Mouse (Mus musculus) fibroblast of lung, adult 2 months (primary cell): ENCODE measurements around the gene Pde4c.

Experiments
- DNase-seq: peaks from one replicate; pipeline ENCODE4 v3.0.0-alpha.2; 2011; ENCODE audit warnings: low read depth

Pde4c gene

GRCm38 (mm10) chr8:70721601-70722000, 1.9 kb upstream of the Pde4c start:
- DNase-seq, result no peak

GRCm38 (mm10) chr8:70724216-70724615, 696 bp downstream of the Pde4c start:
- no peak for DNase-seq

GRCm38 (mm10) chr8:70725792-70726447, 2.4 kb downstream of the Pde4c start:
- no peak for DNase-seq

DNA sequence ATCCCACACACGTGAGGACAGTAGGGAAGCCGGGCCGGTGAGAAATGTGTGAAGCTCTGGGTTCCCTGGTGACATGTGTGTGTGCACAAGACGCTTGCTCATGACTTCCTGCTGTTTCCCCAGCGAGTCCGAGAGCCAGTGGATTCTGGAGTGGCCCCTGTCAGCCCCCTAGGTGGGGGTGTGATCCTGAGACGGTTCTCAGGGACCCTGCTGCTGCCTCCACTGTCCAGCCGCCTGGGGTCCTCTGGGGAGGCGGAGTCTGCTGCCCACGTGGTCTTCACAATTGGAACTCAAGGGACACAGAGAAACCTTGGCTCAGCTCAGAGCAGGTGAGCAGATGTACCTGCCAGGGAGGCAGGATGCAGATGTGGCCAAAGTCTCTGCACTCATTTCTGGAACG, 3.2 kb downstream of the Pde4c start:
- no peak for DNase-seq

DNA sequence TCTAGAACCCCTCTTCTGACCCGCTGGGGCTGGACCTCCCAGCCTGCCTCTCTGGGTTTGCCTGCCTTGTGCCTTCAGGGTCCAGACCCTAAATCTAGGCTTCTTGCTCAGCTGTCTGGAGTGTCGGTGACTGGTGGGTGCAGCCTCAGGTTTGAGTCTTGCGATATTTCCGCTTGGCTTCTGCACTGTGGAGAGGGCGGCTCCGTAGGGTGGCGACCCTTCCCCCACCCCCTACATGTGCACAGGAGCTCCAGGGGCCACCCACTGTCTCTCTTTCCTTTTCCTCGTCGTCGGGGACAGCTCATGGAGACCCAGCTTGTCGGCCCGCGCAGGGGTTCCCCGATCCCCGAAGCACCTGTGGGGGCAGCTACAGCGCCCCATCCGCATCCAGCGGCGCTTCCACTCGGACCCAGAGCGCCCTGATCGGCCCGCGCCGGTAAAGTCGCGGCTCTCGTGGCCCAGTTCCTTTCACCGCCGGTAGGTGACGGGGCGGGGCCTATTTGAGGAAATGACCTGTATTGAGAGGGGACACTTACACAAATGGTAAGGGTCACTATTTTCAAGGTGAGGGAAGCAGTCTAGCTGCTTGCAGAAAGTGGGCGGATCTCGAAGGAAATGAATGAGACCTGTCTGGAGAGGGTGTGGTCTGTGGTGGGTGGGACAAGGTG, 6.4 kb downstream of the Pde4c start:
- DNase-seq, result no peak

GRCm38 (mm10) chr8:70730956-70731355, 7.4 kb downstream of the Pde4c start:
- no peak for DNase-seq

GRCm38 (mm10) chr8:70737705-70738104, 14.2 kb downstream of the Pde4c start:
- no peak for DNase-seq

DNA sequence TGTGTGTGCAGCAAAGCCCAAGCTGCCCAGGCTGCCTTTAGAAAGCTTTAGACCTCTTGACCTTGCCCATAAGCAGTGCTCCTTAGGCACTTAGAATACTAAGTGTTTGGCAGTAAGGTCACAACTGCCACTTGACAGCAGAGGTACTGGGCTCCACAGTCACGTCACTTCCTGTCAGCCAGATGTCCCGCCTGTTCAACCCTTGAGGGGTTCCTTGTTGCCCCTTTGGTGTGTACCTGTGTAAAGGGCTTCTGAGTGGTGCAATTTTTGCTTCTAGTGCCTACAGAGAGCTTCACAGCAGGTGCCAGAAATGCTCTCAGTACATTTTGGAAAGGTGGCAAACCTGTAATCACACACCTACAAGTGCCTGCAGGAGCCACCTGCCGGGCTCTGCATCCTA, 14.7 kb downstream of the Pde4c start:
- DNase-seq, result no peak

GRCm38 (mm10) chr8:70741661-70742060, 18.1 kb downstream of the Pde4c start:
- DNase-seq, result no peak

GRCm38 (mm10) chr8:70742176-70742575, 18.7 kb downstream of the Pde4c start:
- DNase-seq, result no peak

GRCm38 (mm10) chr8:70742981-70743655, 19.6 kb downstream of the Pde4c start:
- DNase-seq, result no peak

DNA sequence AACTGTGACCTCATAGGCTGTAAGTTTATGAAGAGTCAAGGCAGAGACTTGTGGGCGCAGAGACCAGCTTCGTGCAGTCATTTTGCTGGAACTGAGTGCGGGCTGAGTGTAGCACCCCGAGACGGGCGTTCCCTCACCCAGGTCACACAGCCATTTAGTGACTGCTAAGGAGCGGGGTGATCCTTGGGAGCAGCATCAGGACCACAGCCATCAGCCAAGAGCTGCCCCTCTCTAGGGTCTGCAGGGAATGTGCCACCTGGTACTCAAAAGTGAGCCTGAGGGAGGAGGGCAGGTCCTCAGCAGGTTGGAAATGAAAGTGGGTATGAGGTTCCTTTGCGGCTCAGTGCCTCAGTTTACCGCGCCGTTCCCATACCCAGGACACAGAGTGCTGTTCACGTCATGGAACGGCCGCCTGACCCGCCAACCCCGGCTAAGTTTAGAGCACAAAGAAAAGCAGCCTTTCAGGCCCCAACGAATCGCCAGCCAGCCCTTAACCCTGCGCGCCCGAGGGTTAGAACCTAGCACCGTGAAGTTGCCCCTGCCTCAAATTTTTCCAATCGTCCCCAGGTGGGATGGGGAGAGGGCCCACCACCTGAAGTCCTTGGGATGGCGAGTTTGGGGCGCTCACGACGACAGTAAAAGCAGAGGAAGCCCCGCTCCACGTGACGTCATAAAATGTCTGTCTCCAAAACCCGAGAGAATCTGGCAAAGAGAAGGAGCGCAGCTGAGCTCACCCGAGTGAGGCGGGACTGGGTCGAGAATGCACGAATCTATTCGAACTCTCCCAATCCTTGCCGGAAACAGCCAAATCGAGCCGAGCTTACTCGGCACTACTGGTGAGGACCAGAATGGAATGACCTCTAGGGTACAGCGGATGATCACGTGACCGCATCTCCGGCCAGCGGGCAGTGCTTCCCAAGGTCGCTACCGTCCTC, 20.4 kb downstream of the Pde4c start:
- no peak for DNase-seq

DNA sequence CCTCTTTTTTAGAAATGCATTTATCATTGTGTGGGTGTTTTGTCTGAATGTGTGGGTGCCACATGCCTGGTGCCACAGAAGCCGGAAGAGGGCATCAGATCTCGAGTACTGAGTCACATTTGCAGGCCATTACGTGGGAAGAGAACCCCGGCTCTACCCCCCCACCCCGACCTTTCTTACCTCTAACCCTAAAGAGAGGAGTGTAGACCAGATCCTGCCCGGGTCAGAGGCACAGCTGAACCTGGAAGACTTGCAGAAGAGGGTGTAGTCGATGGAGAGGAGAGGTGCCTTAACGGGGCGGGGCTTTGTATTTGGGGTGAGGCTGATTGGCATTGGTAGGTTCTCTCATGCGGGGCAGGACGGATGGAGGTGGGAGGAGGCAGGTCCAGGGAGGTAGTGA, 21.3 kb downstream of the Pde4c start:
- DNase-seq, result no peak

DNA sequence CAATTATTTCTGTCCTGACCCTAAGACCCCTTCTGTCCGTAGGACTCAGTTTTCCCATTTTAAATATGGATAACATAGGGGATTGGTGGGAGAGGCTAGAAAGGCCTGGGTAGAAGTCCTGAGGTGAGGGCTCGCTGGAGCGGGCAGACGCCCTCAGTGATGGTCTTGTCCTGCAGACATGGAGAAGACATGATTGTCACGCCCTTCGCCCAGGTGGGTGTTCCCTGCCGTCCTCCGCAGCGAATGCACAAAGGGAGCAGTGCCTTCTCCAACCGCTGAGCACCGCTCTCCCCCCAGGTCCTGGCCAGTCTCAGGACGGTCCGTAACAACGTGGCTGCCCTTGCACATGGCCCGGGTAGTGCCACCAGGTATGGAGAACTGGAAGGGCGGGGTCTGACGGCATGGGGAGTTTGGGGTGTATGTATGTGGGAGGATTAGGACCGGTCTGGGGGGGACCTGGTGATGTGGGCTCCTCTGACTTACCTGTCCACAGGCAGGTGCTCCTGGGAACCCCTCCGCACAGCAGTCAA, 22.2 kb downstream of the Pde4c start:
- DNase-seq, result no peak

DNA sequence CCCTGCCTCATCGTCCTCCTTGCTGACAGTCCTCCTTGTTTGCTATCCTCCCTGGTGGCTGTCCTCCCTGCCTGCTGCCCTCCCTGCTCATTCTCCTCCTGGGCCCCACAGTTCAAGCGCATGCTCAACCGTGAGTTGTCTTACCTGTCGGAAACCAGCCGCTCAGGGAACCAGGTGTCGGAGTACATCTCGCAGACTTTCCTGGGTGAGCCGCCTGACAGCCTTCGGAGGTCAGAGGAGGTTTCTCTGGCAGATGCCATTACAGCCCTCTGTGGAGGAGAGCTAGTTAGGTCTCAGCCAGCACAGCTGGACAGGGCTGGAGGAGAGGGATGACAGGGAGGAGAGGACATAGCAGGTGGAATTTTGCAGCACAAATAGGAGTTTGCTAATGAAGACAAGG, 23.2 kb downstream of the Pde4c start:
- no peak for DNase-seq

DNA sequence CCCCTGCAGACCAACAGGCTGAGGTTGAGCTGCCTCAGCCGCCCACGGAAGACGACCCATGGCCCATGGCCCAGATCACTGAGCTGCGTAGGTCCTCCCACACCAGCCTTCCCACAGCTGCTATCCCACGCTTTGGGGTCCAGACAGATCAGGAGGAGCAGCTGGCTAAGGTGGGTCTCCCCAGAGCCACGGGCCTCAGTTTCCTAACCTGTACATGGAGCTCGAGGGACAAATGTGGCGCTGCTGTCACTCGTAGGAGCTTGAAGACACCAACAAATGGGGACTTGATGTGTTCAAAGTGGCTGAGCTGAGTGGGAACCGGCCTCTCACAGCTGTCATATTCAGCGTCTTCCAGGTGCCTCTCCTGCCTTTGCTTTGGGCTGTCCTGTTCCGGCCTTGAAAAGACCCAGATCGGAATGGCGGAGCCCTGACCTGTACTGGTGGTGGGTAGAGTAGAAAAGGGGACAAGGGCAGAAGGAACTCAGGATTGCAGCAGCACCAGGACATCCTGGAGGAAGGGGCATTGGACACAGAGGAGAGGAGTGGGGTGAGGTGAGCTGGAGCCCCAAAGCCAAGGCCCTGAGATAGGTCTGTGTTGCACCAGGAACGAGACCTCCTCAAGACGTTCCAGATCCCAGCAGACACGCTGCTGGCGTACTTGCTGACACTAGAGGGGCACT, 23.8 kb downstream of the Pde4c start:
- DNase-seq, result no peak

- no peak for DNase-seq
Measured at GRCm38 (mm10) chr8:70748246-70749096, 25.0 kb downstream of the Pde4c start.

DNA sequence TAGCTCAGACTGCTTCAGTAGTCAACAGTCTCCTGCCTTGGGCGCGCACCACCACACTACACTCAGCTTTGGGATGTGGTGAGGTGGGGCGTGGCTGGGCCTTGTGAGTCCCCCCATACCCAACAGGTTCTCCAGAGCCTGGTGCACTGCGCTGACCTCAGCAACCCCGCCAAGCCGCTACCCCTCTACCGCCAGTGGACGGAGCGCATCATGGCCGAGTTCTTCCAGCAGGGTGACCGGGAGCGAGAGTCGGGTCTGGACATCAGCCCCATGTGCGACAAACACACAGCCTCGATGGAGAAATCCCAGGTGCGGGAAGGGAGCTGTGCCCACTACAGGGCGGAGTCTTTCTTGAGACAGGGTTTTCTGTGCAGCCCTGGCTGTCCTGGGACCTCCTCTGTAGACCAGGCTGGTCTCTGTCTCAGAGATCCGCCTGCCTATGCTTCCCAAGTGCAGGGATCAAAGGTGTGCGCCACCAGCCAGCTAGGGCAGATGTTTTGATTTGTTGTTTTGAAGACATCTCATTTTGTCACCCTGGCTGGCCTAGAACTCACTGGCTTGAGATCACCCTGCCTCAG, 25.7 kb downstream of the Pde4c start:
- no peak for DNase-seq

- no peak for DNase-seq
Measured at GRCm38 (mm10) chr8:70750128-70750680, 26.7 kb downstream of the Pde4c start.
